Mouse (Mus musculus) neural tube, embryonic 12.5 days (tissue): ENCODE results near the gene Ncln. TPM values are rescaled to one million over a fixed set of nuclear protein-coding genes. Genes with fewer than 3 reads are reported as not detected.

ENCODE experiments used
- ATAC-seq: fragments of 200-750 bp; cut with Nextera tagmentation; 2 replicates; pipeline ENCODE4 v1.8.0; 2017; ENCODE audit warnings: low read depth, mild to moderate bottlenecking, moderate TSS enrichment, moderate library complexity; ENCODE audit not compliant: low FRiP score
- H3K27ac ChIP-seq: fragments of 300-500 bp; sonication (generic); 2 replicates; pipeline ENCODE4 v1.5.1; 2016
- H3K27me3 ChIP-seq: fragments of 300-500 bp; sonication (generic); replicated peaks from 2 replicates; pipeline ENCODE4 v1.6.1; 2016; ENCODE audit warnings: mild to moderate bottlenecking
- H3K36me3 ChIP-seq: fragments of 300-500 bp; sonication (generic); 2 replicates; pipeline ENCODE4 v1.6.1; 2016; ENCODE audit warnings: mild to moderate bottlenecking
- H3K4me1 ChIP-seq: fragments of 300-500 bp; sonication (generic); 2 replicates; pipeline ENCODE4 v1.6.1; 2016
- H3K4me2 ChIP-seq: fragments of 300-500 bp; sonication (generic); replicated peaks from 2 replicates; pipeline ENCODE4 v1.6.1; 2016; ENCODE audit warnings: mild to moderate bottlenecking
- H3K4me3 ChIP-seq: fragments of 300-500 bp; sonication (generic); 2 replicates; pipeline ENCODE4 v1.5.1; 2016
- H3K9ac ChIP-seq: fragments of 300-500 bp; sonication (generic); 2 replicates; pipeline ENCODE4 v1.6.1; 2016; ENCODE audit warnings: mild to moderate bottlenecking
- H3K9me3 ChIP-seq: fragments of 300-500 bp; sonication (generic); 2 replicates; pipeline ENCODE4 v1.6.1; 2016; ENCODE audit warnings: mild to moderate bottlenecking
- WGBS: fragments of 180-500 bp; shearing (Covaris S2); methylation state at CpG from one replicate; pipeline ENCODE4 v1.1.7; 2016; 5-methylcytosine and 5-hydroxymethylcytosine counted together
- polyA plus RNA-seq: library from polyadenylated mRNA; unstranded; fragments of >200 nt; fragmentation: Nextera tagmentation; extraction: Ambion mirVana; gene quantifications from 2 replicates; pipeline ENCODE4 v1.2.1, GENCODE M21; 2016

Ncln gene
- 73.2 and 78.4 TPM in 2 replicates for polyA plus RNA-seq

DNA sequence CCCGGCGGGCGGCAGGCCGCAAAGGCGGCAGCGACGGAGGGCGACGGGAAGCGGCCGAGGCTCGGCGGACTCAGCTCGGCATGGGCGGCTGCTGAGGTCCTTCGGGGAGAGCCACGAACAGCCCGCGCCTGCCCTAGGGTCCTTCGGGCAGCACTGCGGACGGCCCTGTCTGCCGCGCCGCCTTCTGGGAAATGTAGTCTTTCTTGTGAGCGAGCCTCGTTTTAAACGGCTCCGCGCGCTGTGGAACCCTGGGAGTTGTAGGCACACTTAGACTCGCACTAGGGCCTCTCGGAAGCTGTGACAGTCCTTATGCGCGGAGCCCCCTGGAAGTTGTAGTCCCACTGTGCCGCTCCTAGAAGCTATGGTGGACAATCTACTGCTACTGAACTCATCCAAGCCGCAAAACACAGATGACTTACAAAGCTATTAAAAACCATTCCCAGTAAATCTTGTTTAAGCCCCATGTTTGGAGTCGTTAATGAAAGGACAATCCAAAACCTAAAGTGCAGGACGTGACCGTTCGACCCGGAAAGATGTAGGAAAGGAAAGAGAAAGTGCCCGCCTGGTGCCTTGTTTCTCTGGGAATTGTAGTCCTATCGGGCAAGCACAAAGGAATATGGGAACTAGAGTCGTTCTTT, at the start of gene Ncln:
Gene Ncln (minus strand): TSS at position 129 of the 638 bp plus-strand sequence.
- no peaks in the 10 kb centered on the region for H3K27me3 ChIP-seq
- H3K9me3 ChIP-seq: no peaks in the 10 kb centered on the region
- under 1% methylated on average over 45 of the region's 45 CpGs for WGBS
- H3K36me3 ChIP-seq: peaks cover 22% of the 10 kb centered on the region
- H3K27ac ChIP-seq: no peak within 1 kb of the TSS; the same call in 1 of the 2 replicates
- peak; percentile 95 for ATAC-seq
- H3K4me2 ChIP-seq: peak within 1 kb of the TSS; percentile 97
- peaks cover 19% of the 10 kb centered on the region for H3K4me1 ChIP-seq
- peak within 1 kb of the TSS; percentile 77 for H3K9ac ChIP-seq
- H3K4me3 ChIP-seq: peak within 1 kb of the TSS; percentile 72

DNA sequence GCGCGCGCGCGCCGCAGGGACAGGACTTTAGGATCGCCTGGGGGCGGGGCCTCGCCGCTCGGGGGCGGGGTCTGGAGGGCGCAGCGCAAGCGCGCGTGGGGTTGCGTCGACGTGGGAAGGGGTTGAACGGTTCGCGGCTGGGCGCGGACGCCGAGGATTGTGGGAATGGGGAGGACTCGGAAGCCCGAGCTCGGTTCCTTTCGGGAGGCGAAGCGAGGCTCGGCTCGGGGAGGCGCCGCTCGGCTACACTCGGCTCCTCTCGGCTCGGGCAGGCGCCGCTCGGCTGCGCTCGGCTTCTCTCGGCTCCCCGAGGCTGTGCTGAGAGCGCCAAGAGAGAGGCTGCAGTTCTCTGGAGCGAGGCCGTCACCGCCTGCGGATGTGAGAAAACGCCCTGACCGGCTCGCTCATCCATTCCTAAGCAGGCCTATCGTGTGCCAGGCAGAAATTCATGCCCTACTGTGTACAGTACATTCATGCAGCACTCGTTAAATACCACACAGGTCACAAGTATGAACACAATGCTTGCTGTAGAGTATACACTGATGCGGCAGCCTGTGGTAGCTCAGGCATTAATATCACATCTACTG, 49.1 kb upstream of the Ncln start, which contains the start of gene Gna11:
Gene Gna11 (minus strand): TSS at position 30 of the 587 bp plus-strand sequence.
- Histone ChIP-seq H3K4me3 (peak within 1 kb of the TSS; percentile 92), H3K27ac (peak within 1 kb of the TSS; percentile 70), H3K9me3 (no peaks in the 10 kb centered on the region), H3K4me1 (peaks cover 38% of the 10 kb centered on the region), H3K9ac (peak within 1 kb of the TSS; percentile 92), H3K27me3 (no peaks in the 10 kb centered on the region), H3K4me2 (peak within 1 kb of the TSS; percentile 99), H3K36me3 (no peaks in the 10 kb centered on the region)
- 2% methylated on average over 59 of the region's 59 CpGs for WGBS
- peak; percentile 96 for ATAC-seq

DNA sequence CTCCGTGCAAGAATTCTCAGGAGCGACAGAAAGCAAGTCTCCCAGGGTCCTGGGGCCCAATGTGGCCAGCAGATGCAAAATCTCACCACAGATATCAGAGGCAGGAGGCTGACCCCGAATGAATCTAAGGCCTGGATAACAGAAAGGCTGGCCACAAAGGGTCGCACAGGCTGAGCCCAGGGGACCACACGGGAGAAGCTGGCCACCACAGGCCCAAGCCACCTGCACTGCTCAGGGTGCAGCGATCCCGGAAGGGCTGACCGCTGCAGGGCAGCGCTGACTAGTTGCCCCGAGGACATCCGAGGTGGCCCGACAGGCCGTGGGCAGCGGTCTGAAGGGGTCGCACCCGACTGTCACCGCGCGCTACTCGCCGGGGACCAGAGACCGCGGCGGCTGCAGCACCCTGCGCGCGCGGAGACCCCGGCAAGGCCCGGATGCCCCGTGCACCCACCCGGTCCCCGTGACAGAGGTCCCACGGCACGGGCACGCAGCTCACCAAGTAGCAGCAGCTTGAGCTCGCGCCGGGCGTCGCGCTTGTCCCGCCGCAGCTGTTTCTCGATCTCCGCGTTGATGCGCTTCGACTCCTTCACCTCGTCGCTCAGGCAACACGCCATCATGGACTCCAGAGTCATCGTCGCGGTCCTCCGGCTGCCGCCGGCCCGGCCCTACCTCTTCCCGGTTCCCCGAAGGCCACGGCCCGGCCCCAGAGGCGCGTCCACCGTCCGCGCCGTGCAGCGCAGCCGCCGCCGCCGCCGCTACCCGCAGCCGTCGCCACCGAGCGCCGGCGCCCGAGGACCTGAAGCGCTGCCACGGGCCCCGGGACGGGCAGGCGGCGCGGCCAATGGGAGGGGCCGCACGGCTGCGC, 48.3 kb upstream of the Ncln start:
- peak overlapping the region; percentile 99 for H3K4me2 ChIP-seq
- peak overlapping the region; percentile 92 for H3K9ac ChIP-seq
- ATAC-seq: peak; percentile 54
- H3K27me3 ChIP-seq: no peaks in the 10 kb centered on the region
- H3K27ac ChIP-seq: peak overlapping the region; percentile 70
- WGBS: under 1% methylated on average over 93 of the region's 93 CpGs
- no peaks in the 10 kb centered on the region for H3K9me3 ChIP-seq
- peaks cover 42% of the 10 kb centered on the region for H3K4me1 ChIP-seq
- H3K36me3 ChIP-seq: no peaks in the 10 kb centered on the region
- H3K4me3 ChIP-seq: peak overlapping the region; percentile 92

DNA sequence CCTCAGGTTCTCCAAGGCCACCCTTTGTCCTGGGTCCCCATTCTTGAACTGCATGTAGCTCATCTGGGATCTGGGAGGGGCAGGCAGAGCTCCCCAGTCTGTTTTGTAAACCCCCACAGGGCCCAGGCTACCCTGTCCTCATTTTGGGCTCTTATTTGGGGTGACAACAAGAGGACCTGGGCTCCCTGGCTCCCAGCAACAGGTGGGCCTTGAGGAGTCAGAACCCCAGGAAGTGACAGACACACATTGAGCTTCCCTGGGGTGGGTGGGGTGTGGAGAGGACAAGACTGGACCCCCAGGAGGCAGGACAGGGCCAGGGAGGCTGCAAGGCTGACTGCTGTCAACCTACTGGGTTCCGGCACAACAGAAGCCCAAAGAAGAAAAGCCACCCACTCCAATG, 47.4 kb upstream of the Ncln start:
- H3K9me3 ChIP-seq: no peaks in the 10 kb centered on the region
- no peak overlapping the region for H3K27ac ChIP-seq
- peak overlapping the region; percentile 92 for H3K9ac ChIP-seq
- 76% methylated on average over 1 of the region's 1 CpGs for WGBS
- peak overlapping the region; percentile 99 for H3K4me2 ChIP-seq
- H3K36me3 ChIP-seq: no peaks in the 10 kb centered on the region
- no peaks in the 10 kb centered on the region for H3K27me3 ChIP-seq
- ATAC-seq: no peak
- peaks cover 42% of the 10 kb centered on the region for H3K4me1 ChIP-seq
- H3K4me3 ChIP-seq: peak overlapping the region; percentile 92

DNA sequence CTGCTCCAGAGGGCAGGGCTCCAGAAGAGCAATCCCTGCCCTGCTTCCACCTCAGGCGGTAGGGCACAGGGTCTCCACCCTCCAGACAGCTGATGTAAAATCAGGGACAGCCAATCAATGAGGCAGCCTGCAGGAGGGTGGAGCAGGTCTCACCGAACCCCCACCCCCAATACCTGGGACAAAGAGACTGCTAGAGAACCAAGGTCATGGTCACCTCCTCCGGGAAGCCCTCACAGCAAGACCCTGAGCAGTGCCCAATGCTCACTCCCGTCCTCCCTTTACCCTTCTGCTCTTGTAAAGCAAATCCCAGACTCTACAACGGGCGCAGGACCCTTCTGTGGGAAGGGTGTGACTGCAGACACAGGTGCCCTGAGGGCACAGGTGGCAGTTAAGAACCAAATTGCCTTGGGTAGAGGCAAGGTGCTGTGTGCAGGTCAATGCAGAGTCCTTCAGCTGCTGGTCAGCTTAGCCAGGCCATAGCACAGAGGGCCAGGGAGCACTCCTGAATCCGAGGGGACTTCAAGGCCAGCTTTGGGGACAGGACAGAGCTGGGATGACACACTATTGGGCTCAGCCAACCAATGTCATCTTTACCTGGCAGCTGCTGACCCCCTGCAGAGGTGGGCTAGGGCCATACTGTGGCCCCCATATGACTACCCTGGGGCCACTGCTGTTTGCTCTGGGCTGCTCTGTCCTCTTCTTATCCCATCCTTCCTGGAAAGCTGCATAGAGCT, 46.7 kb upstream of the Ncln start:
- Histone ChIP-seq H3K4me2 (peak overlapping the region; percentile 99), H3K36me3 (no peaks in the 10 kb centered on the region), H3K27me3 (no peaks in the 10 kb centered on the region), H3K9me3 (no peaks in the 10 kb centered on the region), H3K4me1 (peaks cover 42% of the 10 kb centered on the region), H3K27ac (no peak overlapping the region), H3K4me3 (peak overlapping the region; percentile 92; the same call in 1 of the 2 replicates), H3K9ac (peak overlapping the region; percentile 92)
- no peak for ATAC-seq
- WGBS: 74% methylated on average over 7 of the region's 7 CpGs

GRCm38 (mm10) chr10:81541803-81542202, 45.6 kb upstream of the Ncln start:
- Histone ChIP-seq H3K27me3 (no peaks in the 10 kb centered on the region), H3K36me3 (no peaks in the 10 kb centered on the region), H3K4me3 (no peak overlapping the region), H3K4me1 (peaks cover 42% of the 10 kb centered on the region), H3K4me2 (no peak overlapping the region), H3K9ac (0 out of 2 replicates have a peak overlapping the region, but pooled peaks have one; percentile 92), H3K9me3 (no peaks in the 10 kb centered on the region), H3K27ac (no peak overlapping the region)
- 86% methylated on average over 10 of the region's 10 CpGs for WGBS
- ATAC-seq: no peak

GRCm38 (mm10) chr10:81541363-81541762, 45.2 kb upstream of the Ncln start:
- Histone ChIP-seq H3K9me3 (no peaks in the 10 kb centered on the region), H3K27ac (no peak overlapping the region), H3K27me3 (no peaks in the 10 kb centered on the region), H3K4me2 (no peak overlapping the region), H3K4me1 (peaks cover 42% of the 10 kb centered on the region), H3K36me3 (no peaks in the 10 kb centered on the region), H3K4me3 (no peak overlapping the region), H3K9ac (peak overlapping the region; percentile 3; the same call in 1 of the 2 replicates)
- ATAC-seq: no peak
- 84% methylated on average over 5 of the region's 5 CpGs for WGBS

DNA sequence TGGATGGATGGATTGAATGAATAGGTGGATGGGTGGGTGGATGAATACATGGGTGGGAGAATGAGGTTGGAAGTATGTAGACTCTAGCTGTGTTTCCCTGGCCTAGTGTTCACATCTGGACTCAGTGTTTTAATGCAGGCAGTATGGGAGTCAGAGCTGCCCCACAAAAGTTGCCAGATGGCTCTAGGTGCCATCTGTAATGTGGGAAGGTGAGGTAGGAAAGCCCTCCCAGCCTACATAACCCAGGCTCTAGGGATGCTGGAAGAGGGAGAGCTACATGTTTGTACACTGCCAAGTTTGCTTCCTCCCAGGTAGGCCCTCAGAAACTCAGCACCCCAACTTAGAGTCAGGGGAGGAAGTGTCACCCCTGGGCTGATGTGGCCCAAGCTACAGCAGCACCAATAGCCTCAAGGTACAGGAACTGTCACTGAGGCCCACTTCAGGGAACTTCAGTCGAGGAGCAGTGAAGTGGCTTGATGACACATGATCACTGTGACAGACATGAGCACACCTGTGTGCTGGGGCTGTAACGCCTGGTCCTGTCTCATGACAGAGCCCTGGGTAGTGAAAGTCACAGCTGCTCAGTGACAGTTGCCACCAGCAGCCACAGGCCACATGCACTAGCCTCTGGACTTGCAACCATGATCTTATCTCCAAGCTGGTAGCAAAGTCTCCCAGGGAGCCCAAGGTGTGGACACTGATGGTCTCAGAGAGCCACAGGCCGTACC, 42.3 kb upstream of the Ncln start:
- Histone ChIP-seq H3K4me3 (no peak overlapping the region), H3K36me3 (peaks cover 7% of the 10 kb centered on the region; the same call in 1 of the 2 replicates), H3K4me1 (peaks cover 27% of the 10 kb centered on the region), H3K9me3 (no peaks in the 10 kb centered on the region), H3K27me3 (no peaks in the 10 kb centered on the region), H3K27ac (no peak overlapping the region), H3K4me2 (no peak overlapping the region), H3K9ac (no peak overlapping the region)
- 95% methylated on average over 3 of the region's 3 CpGs for WGBS
- no peak for ATAC-seq

GRCm38 (mm10) chr10:81537429-81537828, 41.2 kb upstream of the Ncln start:
- Histone ChIP-seq H3K36me3 (peaks cover 18% of the 10 kb centered on the region), H3K27ac (no peak overlapping the region), H3K27me3 (no peaks in the 10 kb centered on the region), H3K4me1 (peaks cover 17% of the 10 kb centered on the region), H3K9me3 (no peaks in the 10 kb centered on the region), H3K4me2 (no peak overlapping the region), H3K9ac (no peak overlapping the region), H3K4me3 (no peak overlapping the region)
- ATAC-seq: no peak
- 100% methylated on average over 1 of the region's 2 CpGs for WGBS

- peaks cover 22% of the 10 kb centered on the region for H3K36me3 ChIP-seq
These were observed 40.5 kb upstream of the Ncln start for GRCm38 (mm10) chr10:81536734-81537133.

GRCm38 (mm10) chr10:81534826-81535225, 38.6 kb upstream of the Ncln start:
- H3K27ac ChIP-seq: no peak overlapping the region
- no peaks in the 10 kb centered on the region for H3K4me1 ChIP-seq
- no peak overlapping the region for H3K9ac ChIP-seq
- no peaks in the 10 kb centered on the region for H3K9me3 ChIP-seq
- WGBS: 65% methylated on average over 16 of the region's 16 CpGs
- no peaks in the 10 kb centered on the region for H3K27me3 ChIP-seq
- peaks cover 39% of the 10 kb centered on the region for H3K36me3 ChIP-seq
- no peak overlapping the region for H3K4me3 ChIP-seq
- no peak overlapping the region for H3K4me2 ChIP-seq
- no peak for ATAC-seq

More at GRCm38 (mm10) chr10:81536734-81537133, 40.5 kb upstream of the Ncln start:
- Histone ChIP-seq H3K4me2 (no peak overlapping the region), H3K4me3 (no peak overlapping the region), H3K9ac (no peak overlapping the region), H3K4me1 (peaks cover 10% of the 10 kb centered on the region), H3K27ac (no peak overlapping the region), H3K9me3 (no peaks in the 10 kb centered on the region), H3K27me3 (no peaks in the 10 kb centered on the region)
- 79% methylated on average over 6 of the region's 6 CpGs for WGBS
- no peak for ATAC-seq
